8 mouse cellular contexts compared by ENCODE assay signal in genomic region chr11:74837694-74838431, GRCm38 (mm10). TPM values are rescaled to one million over a fixed set of nuclear protein-coding genes. Genes with fewer than 3 reads are reported as not detected.
A peak's percentile ranks its signal among the peaks of the same experiment; 100 is the strongest.
DNase-seq lines count a peak whose midpoint lies in the region; ATAC-seq and TF ChIP-seq lines count a peak whose summit lies in the region.

No protein-coding gene starts in this region.

- no peaks in the 10 kb centered on the region for H3K9me3 ChIP-seq in MEL (replicated peaks; ENCODE audit: insufficient read depth, low read length)
- no peaks in the 10 kb centered on the region for H3K9me3 ChIP-seq in forebrain, postnatal 0 days (ENCODE audit: low read length)
- H3K9me3 ChIP-seq in lung, embryonic 14.5 days (ENCODE audit: low read depth, low read length): no peaks in the 10 kb centered on the region

- peak in 1 of 3 experiments; percentile 1; a peak in 1 of 6 replicates for TF ChIP-seq CTCF in MEL (IDR thresholded peaks at IDR 0.05 in 2 of 3, conservative IDR thresholded peaks at IDR 0.05 in 1 of 3; ENCODE audit: control insufficient read depth in 1 of 3, insufficient read depth in 1 of 3, low read depth in 2 of 3, low read length in 3 of 3, poor library complexity in 1 of 3, severe bottlenecking in 1 of 3)
- peak; percentile 17; the same call in 1 of the 2 replicates for TF ChIP-seq CTCF in cerebellum, adult 2 months (IDR thresholded peaks at IDR 0.05; ENCODE audit: borderline replicate concordance, insufficient read depth, low read depth, low read length)
- TF ChIP-seq CTCF in forebrain, postnatal 0 days (IDR thresholded peaks at IDR 0.05; ENCODE audit: low read depth): peak; percentile 23; the same call in 1 of the 2 replicates
- peak; percentile 33; the same call in 1 of the 2 replicates for TF ChIP-seq CTCF in lung, embryonic 14.5 days (IDR thresholded peaks at IDR 0.05; ENCODE audit: low read depth)

- peak overlapping the region; percentile 93 for H3K9ac ChIP-seq in MEL (ENCODE audit: control insufficient read depth, low read depth, low read length, poor library complexity, severe bottlenecking)
- peak overlapping the region; percentile 54 for H3K9ac ChIP-seq in forebrain, postnatal 0 days
- peak overlapping the region; percentile 59 for H3K9ac ChIP-seq in lung, embryonic 14.5 days

- peaks cover 0 to 17% of the 10 kb centered on the region in 2 experiments; a peak in 2 of 4 replicates for H3K36me3 ChIP-seq in MEL (ENCODE audit: control insufficient read depth in 1 of 2, insufficient read depth in 2 of 2, low read length in 2 of 2)
- H3K36me3 ChIP-seq in forebrain, postnatal 0 days (ENCODE audit: insufficient read depth): peaks cover 21% of the 10 kb centered on the region
- H3K36me3 ChIP-seq in lung, embryonic 14.5 days (ENCODE audit: insufficient read depth): peaks cover 14% of the 10 kb centered on the region

- peaks cover 6 to 25% of the 10 kb centered on the region in 2 experiments; a peak in 3 of 4 replicates for H3K4me1 ChIP-seq in MEL (ENCODE audit: control insufficient read depth in 1 of 2, insufficient read depth in 2 of 2, low read length in 2 of 2)
- peaks cover 51% of the 10 kb centered on the region for H3K4me1 ChIP-seq in cerebellum, adult 2 months (ENCODE audit: control insufficient read depth, insufficient read depth, low read length)
- peaks cover 5% of the 10 kb centered on the region; the same call in 1 of the 2 replicates for H3K4me1 ChIP-seq in forebrain, postnatal 0 days (ENCODE audit: insufficient read depth)
- H3K4me1 ChIP-seq in lung, embryonic 14.5 days (ENCODE audit: insufficient read depth): peaks cover 11% of the 10 kb centered on the region

- under 1% methylated on average over 54 of the region's 54 CpGs for WGBS in cerebellum, adult 2 months
- WGBS in forebrain, postnatal 0 days: 4% methylated on average over 53 of the region's 54 CpGs
- under 1% methylated on average over 48 of the region's 54 CpGs for WGBS in lung, embryonic 14.5 days

- no peaks in the 10 kb centered on the region for H3K27me3 ChIP-seq in MEL (ENCODE audit: control insufficient read depth in 1 of 2, insufficient read depth in 2 of 2, low read length in 2 of 2)
- H3K27me3 ChIP-seq in cerebellum, adult 2 months (ENCODE audit: control insufficient read depth, insufficient read depth, low read length): no peaks in the 10 kb centered on the region
- no peaks in the 10 kb centered on the region for H3K27me3 ChIP-seq in forebrain, postnatal 0 days (ENCODE audit: insufficient read depth, low read length)
- no peaks in the 10 kb centered on the region for H3K27me3 ChIP-seq in lung, embryonic 14.5 days (ENCODE audit: insufficient read depth, low read length)

- TF ChIP-seq EP300 in MEL (IDR thresholded peaks at IDR 0.05; ENCODE audit: low read depth in 1 of 2, low read length in 2 of 2): peak; percentile 37 to 79; a peak in 3 of 4 replicates

- peak overlapping the region; percentile 99 for H3K27ac ChIP-seq in MEL (ENCODE audit: control insufficient read depth, low read depth, low read length)
- H3K27ac ChIP-seq in cerebellum, adult 2 months (ENCODE audit: insufficient read depth, low read length): peak overlapping the region; percentile 73
- peak overlapping the region; percentile 83 for H3K27ac ChIP-seq in forebrain, postnatal 0 days (ENCODE audit: low read depth, low read length)
- H3K27ac ChIP-seq in lung, embryonic 14.5 days (ENCODE audit: low read depth): peak overlapping the region; percentile 96

- peak overlapping the region; percentile 84 for H3K4me2 ChIP-seq in forebrain, postnatal 0 days (ENCODE audit: low read depth)
- H3K4me2 ChIP-seq in lung, embryonic 14.5 days: peak overlapping the region; percentile 94

- peak overlapping the region; percentile 44 to 74 for H3K4me3 ChIP-seq in MEL (ENCODE audit: control insufficient read depth in 1 of 2, insufficient read depth in 1 of 2, low read depth in 2 of 2, low read length in 2 of 2)
- H3K4me3 ChIP-seq in cerebellum, adult 2 months (replicated peaks; ENCODE audit: insufficient read depth, low read depth, low read length): peak overlapping the region; percentile 66
- peak overlapping the region; percentile 55 for H3K4me3 ChIP-seq in forebrain, postnatal 0 days (ENCODE audit: low read depth, low read length)
- peak overlapping the region; percentile 53 for H3K4me3 ChIP-seq in lung, embryonic 14.5 days (ENCODE audit: low read depth, low read length)

- DNase-seq in MEL (ENCODE audit: low read depth, low spot score): peak; percentile 99
- DNase-seq in cerebellum, adult 2 months: peak; percentile 96 to 97
- peak; percentile 89 for DNase-seq in forebrain, postnatal 0 days
- DNase-seq in heart, postnatal 36 days: peak; percentile 94 to 96
- DNase-seq in layer of hippocampus, adult 8-10 months (ENCODE audit: low spot score in 2 of 2): peak; percentile 87 to 88
- DNase-seq in lung, embryonic 14.5 days: peak; percentile 96
- peak; percentile 91 for DNase-seq in testis, postnatal 14 days (ENCODE audit: low spot score)

- no peak for TF ChIP-seq RAD21 in MEL (IDR thresholded peaks at IDR 0.05; ENCODE audit: low read depth, low read length)

- peak; percentile 78 to 83 for TF ChIP-seq POLR2A in MEL (IDR thresholded peaks at IDR 0.05; ENCODE audit: control insufficient read depth in 1 of 2, insufficient read depth in 1 of 2, low read depth in 1 of 2, low read length in 2 of 2, poor library complexity in 1 of 2)
- TF ChIP-seq POLR2A in cerebellum, adult 2 months (IDR thresholded peaks at IDR 0.05; ENCODE audit: borderline replicate concordance, insufficient read depth, low read length): peak; percentile 67; the same call in 1 of the 2 replicates

- intact Hi-C loops in heart, postnatal 36 days (cut with DNase I): loop anchor here (1.0 kb wide), 1 partner anchor 8 kb away; the partner anchor contains the start of gene Mnt

- peak; percentile 76 for ATAC-seq in forebrain, postnatal 0 days
- peak; percentile 78 for ATAC-seq in lung, embryonic 14.5 days (ENCODE audit: insufficient read depth)
- ATAC-seq in neutrophil, adult 5-6 weeks (ENCODE audit: extremely low read depth, insufficient number of reproducible peaks, low FRiP score, poor library complexity, severe bottlenecking): peak; percentile 70

- H3K79me2 ChIP-seq in MEL (ENCODE audit: control insufficient read depth, insufficient read depth, low read length, poor library complexity): peaks cover 47% of the 10 kb centered on the region

TF ChIP-seq in MEL, 35 proteins besides CTCF, POLR2A, EP300 and RAD21 (continues in another document):
- TF ChIP-seq CHD1 (IDR thresholded peaks at IDR 0.05; ENCODE audit: low read depth, low read length): no peak
- peak; percentile 22; the same call in 1 of the 2 replicates for TF ChIP-seq MYB (IDR thresholded peaks at IDR 0.05; ENCODE audit: low read depth, low read length)
- TF ChIP-seq MAZ (IDR thresholded peaks at IDR 0.05; ENCODE audit: low read depth, low read length): peak; percentile 100
- peak; percentile 78 for TF ChIP-seq HCFC1 (IDR thresholded peaks at IDR 0.05; ENCODE audit: low read depth, low read length)
- TF ChIP-seq CHD2 (IDR thresholded peaks at IDR 0.05; ENCODE audit: low read length): peak; percentile 69; the same call in 1 of the 2 replicates
- no peak for TF ChIP-seq MEF2A (IDR thresholded peaks at IDR 0.05; ENCODE audit: extremely low read depth, insufficient replicate concordance, low read depth, low read length, poor library complexity, severe bottlenecking)
- peak; percentile 99 for TF ChIP-seq MXI1 (IDR thresholded peaks at IDR 0.05; ENCODE audit: low read depth, low read length)
- peak; percentile 99 for TF ChIP-seq SIN3A (IDR thresholded peaks at IDR 0.05; ENCODE audit: low read length)
- TF ChIP-seq MYC (IDR thresholded peaks at IDR 0.05; ENCODE audit: low read depth, low read length): peak; percentile 99
- TF ChIP-seq ZC3H11A (IDR thresholded peaks at IDR 0.05; ENCODE audit: low read depth, low read length): no peak
- TF ChIP-seq POLR2AphosphoS2 (IDR thresholded peaks at IDR 0.05; ENCODE audit: low read length): peak; percentile 85
- TF ChIP-seq NELFE (IDR thresholded peaks at IDR 0.05; ENCODE audit: low read depth, low read length): peak; percentile 87
- no peak for TF ChIP-seq ZNF384 (IDR thresholded peaks at IDR 0.05; ENCODE audit: low read depth, low read length)
- TF ChIP-seq UBTF (IDR thresholded peaks at IDR 0.05; ENCODE audit: borderline replicate concordance, insufficient read depth, low read depth, low read length): no peak
- TF ChIP-seq TBP (IDR thresholded peaks at IDR 0.05; ENCODE audit: low read depth, low read length): 0 out of 2 replicates have a peak, but pooled peaks have one; percentile 61
- peak; percentile 83 for TF ChIP-seq ZMIZ1 (IDR thresholded peaks at IDR 0.05; ENCODE audit: low read depth, low read length)
- TF ChIP-seq RCOR1 (IDR thresholded peaks at IDR 0.05; ENCODE audit: low read depth, low read length): 0 out of 2 replicates have a peak, but pooled peaks have one; percentile 29
- peak; percentile 47; the same call in 1 of the 2 replicates for TF ChIP-seq ELF1 (IDR thresholded peaks at IDR 0.05; ENCODE audit: low read depth, low read length)

RNA-seq across cellular contexts. Expression of gene Mnt, which starts 7.1 kb away (rescaled TPM):
- 5.8 and 7.7 TPM in 2 replicates for total RNA-seq in MEL (2012; rRNA removed)
- polyA plus RNA-seq in MEL (2012; ENCODE audit: insufficient read depth in 1 of 2, insufficient read length in 2 of 2, low read depth in 1 of 2, low replicate concordance in 2 of 2, missing spikeins in 1 of 2): 10 to 100 TPM in 1 of 2 experiments, not detected in 1; 37.3 TPM
- 17.9 and 18.0 TPM in 2 replicates for polyA plus RNA-seq in cerebellum, adult 2 months (2012; rRNA removed)
- total RNA-seq in forebrain, postnatal 0 days (2014; rRNA removed): 14.2 and 15.9 TPM in 2 replicates
- 6.8 and 8.1 TPM in 2 replicates for polyA plus RNA-seq in forebrain, postnatal 0 days (2015; fragmentation: Nextera tagmentation; extraction: Ambion mirVana)
- 10 to 100 TPM; 11.4 to 11.9 TPM for total RNA-seq in heart, postnatal 36 days (2021)
- total RNA-seq in layer of hippocampus, adult 8-10 months (2022): 10 to 100 TPM; 33.0 to 41.6 (median 35.6) TPM
- 4.3 and 4.4 TPM in 2 replicates for polyA plus RNA-seq in lung, embryonic 14.5 days (2014; fragmentation: Nextera tagmentation; extraction: Ambion mirVana)
- total RNA-seq in neutrophil, adult 5-6 weeks (2017): 19.8 and 32.4 TPM in 2 replicates

RNA-seq across cellular contexts. Expression of gene Sgsm2, which starts 59.0 kb away (rescaled TPM):
- 7.2 and 8.0 TPM in 2 replicates for total RNA-seq in MEL (2012; rRNA removed)
- polyA plus RNA-seq in MEL (2012; ENCODE audit: insufficient read depth in 1 of 2, insufficient read length in 2 of 2, low read depth in 1 of 2, low replicate concordance in 2 of 2, missing spikeins in 1 of 2): 10 to 100 TPM in 1 of 2 experiments, not detected in 1; 15.1 TPM
- 29.0 and 30.7 TPM in 2 replicates for polyA plus RNA-seq in cerebellum, adult 2 months (2012; rRNA removed)
- total RNA-seq in forebrain, postnatal 0 days (2014; rRNA removed): 39.2 and 47.1 TPM in 2 replicates
- 13.7 and 18.9 TPM in 2 replicates for polyA plus RNA-seq in forebrain, postnatal 0 days (2015; fragmentation: Nextera tagmentation; extraction: Ambion mirVana)
- total RNA-seq in heart, postnatal 36 days (2021): 1 to 10 TPM; 6.1 to 6.2 TPM
- 100 to 1,000 TPM in 1 of 4 experiments, 10 to 100 TPM in 3; 79.3 to 105 (median 92.2) TPM for total RNA-seq in layer of hippocampus, adult 8-10 months (2022)
- 4.8 and 5.4 TPM in 2 replicates for polyA plus RNA-seq in lung, embryonic 14.5 days (2014; fragmentation: Nextera tagmentation; extraction: Ambion mirVana)
- 2.9 and 3.4 TPM in 2 replicates for total RNA-seq in neutrophil, adult 5-6 weeks (2017)

Comparison
In these comparisons a context has a peak if more than half of its experiments do, and no peak if none do; other contexts are left out.
1. Peak in every context shown above with its lines: DNase-seq, ATAC-seq, H3K4me3 ChIP-seq and H3K27ac ChIP-seq.